Mouse (Mus musculus): Measurements from ENCODE around the gene Copz1. TPM values are rescaled to one million over a fixed set of nuclear protein-coding genes. Genes with fewer than 3 reads are reported as not detected.
"Not testable (repeated sequence)": the region's sequence is repeated elsewhere in the genome, so short reads cannot be mapped to it uniquely, and the experiment has no call there.

The Copz1 gene
- polyA plus RNA-seq, 1 experiment from 2014 or later: 322 TPM

DNA sequence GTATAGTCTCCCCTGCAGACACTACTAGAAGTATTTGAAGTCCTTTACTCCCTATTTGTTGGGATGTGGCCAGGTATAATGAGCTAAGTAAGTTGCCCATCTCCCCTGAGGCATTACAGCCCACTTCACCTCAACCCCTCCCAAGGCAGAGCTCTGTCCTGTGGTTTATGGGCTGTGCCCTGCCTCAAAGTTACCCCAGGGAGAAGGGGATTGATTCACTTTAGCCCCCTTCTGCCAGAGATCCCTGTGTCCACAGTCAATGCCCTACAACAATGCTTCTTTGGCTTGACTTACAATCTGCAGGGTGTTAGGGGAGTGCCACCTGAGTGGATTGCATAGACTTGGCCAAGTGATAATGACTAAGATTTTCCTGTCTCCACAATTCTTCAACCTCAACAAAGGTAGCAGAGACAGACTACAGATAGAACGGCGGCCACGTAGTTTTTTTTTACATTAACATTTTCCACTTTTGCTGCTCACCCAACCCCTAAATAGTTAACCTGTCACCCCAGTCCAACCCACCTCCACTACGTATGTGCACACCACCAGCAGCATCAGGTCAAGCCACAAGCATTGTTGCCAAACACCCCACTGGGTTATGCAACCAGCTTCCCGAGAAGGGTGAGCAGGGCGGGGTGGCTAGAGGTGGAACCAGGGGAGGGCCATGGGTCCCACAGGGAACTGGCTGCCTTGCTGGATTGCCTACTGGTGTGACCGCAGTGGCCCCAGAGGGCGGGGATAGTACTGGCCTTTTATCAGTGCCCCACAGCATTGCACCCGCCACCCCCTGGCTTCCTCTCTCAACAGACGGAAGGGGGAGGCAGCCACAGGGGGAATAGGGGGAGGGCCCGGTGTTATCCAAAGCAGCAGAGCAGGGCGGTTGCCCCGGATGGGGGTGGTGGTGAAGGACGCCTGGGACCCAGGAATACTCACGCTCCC, 14.5 kb upstream of the Copz1 start, which contains the start of gene Nfe2:
Gene Nfe2 (minus strand): TSS at position 614 of the 939 bp plus-strand sequence.
- H3K27ac ChIP-seq (ENCODE audit: low read depth, low read length): no peak within 1 kb of the TSS
- peak within 1 kb of the TSS; percentile 42 for H3K4me2 ChIP-seq (replicated peaks; ENCODE audit: low read depth, low read length)
- peaks cover 23% of the 10 kb centered on the region for H3K4me1 ChIP-seq (ENCODE audit: control insufficient read depth, insufficient read depth, low read length)
- H3K9me3 ChIP-seq (ENCODE audit: control insufficient read depth, low read length): no peaks in the 10 kb centered on the region
- no peaks in the 10 kb centered on the region for H3K36me3 ChIP-seq (ENCODE audit: control insufficient read depth, insufficient read depth, low read length)
- WGBS: 9% methylated on average over 15 of the region's 15 CpGs
- H3K27me3 ChIP-seq (ENCODE audit: control insufficient read depth, insufficient read depth, low read length): no peaks in the 10 kb centered on the region
- ATAC-seq (ENCODE audit: low FRiP score, low TSS enrichment): peak; percentile 65
- H3K9ac ChIP-seq (ENCODE audit: low read depth, low read length): no peak within 1 kb of the TSS
- peak within 1 kb of the TSS; percentile 12; the same call in 1 of the 2 replicates for H3K4me3 ChIP-seq (ENCODE audit: low read length)

- 81% methylated on average over 5 of the region's 5 CpGs for WGBS
- H3K9me3 ChIP-seq (ENCODE audit: control insufficient read depth, low read length): no peaks in the 10 kb centered on the region
- H3K4me2 ChIP-seq (replicated peaks; ENCODE audit: low read depth, low read length): no peak overlapping the region
- H3K36me3 ChIP-seq (ENCODE audit: control insufficient read depth, insufficient read depth, low read length): no peaks in the 10 kb centered on the region
- H3K4me3 ChIP-seq (ENCODE audit: low read length): no peak overlapping the region
- H3K4me1 ChIP-seq (ENCODE audit: control insufficient read depth, insufficient read depth, low read length): peaks cover 23% of the 10 kb centered on the region
- no peak for ATAC-seq (ENCODE audit: low FRiP score, low TSS enrichment)
- no peaks in the 10 kb centered on the region for H3K27me3 ChIP-seq (ENCODE audit: control insufficient read depth, insufficient read depth, low read length)
- H3K27ac ChIP-seq (ENCODE audit: low read depth, low read length): no peak overlapping the region
- H3K9ac ChIP-seq (ENCODE audit: low read depth, low read length): no peak overlapping the region
Measured at GRCm38 (mm10) chr15:103259162-103259561, 13.4 kb upstream of the Copz1 start.

- no peaks in the 10 kb centered on the region for H3K9me3 ChIP-seq (ENCODE audit: control insufficient read depth, low read length)
- no peak for ATAC-seq (ENCODE audit: low FRiP score, low TSS enrichment)
- H3K9ac ChIP-seq (ENCODE audit: low read depth, low read length): no peak overlapping the region
- no peak overlapping the region for H3K27ac ChIP-seq (ENCODE audit: low read depth, low read length)
- 74% methylated on average over 1 of the region's 1 CpGs for WGBS
- no peaks in the 10 kb centered on the region for H3K27me3 ChIP-seq (ENCODE audit: control insufficient read depth, insufficient read depth, low read length)
- H3K4me2 ChIP-seq (replicated peaks; ENCODE audit: low read depth, low read length): no peak overlapping the region
- no peak overlapping the region for H3K4me3 ChIP-seq (ENCODE audit: low read length)
- H3K4me1 ChIP-seq (ENCODE audit: control insufficient read depth, insufficient read depth, low read length): peaks cover 15% of the 10 kb centered on the region
- no peaks in the 10 kb centered on the region for H3K36me3 ChIP-seq (ENCODE audit: control insufficient read depth, insufficient read depth, low read length)
Measured at GRCm38 (mm10) chr15:103259989-103260388, 12.5 kb upstream of the Copz1 start.

GRCm38 (mm10) chr15:103264794-103265193, 7.7 kb upstream of the Copz1 start:
- H3K4me1 ChIP-seq (ENCODE audit: control insufficient read depth, insufficient read depth, low read length): no peaks in the 10 kb centered on the region
- H3K4me2 ChIP-seq (replicated peaks; ENCODE audit: low read depth, low read length): no peak overlapping the region
- no peak for ATAC-seq (ENCODE audit: low FRiP score, low TSS enrichment)
- H3K4me3 ChIP-seq (ENCODE audit: low read length): no peak overlapping the region
- H3K27ac ChIP-seq (ENCODE audit: low read depth, low read length): no peak overlapping the region
- no peaks in the 10 kb centered on the region for H3K36me3 ChIP-seq (ENCODE audit: control insufficient read depth, insufficient read depth, low read length)
- H3K27me3 ChIP-seq (ENCODE audit: control insufficient read depth, insufficient read depth, low read length): no peaks in the 10 kb centered on the region
- no peaks in the 10 kb centered on the region for H3K9me3 ChIP-seq (ENCODE audit: control insufficient read depth, low read length)
- H3K9ac ChIP-seq (ENCODE audit: low read depth, low read length): no peak overlapping the region
- WGBS: 90% methylated on average over 2 of the region's 2 CpGs

GRCm38 (mm10) chr15:103268903-103269302, 3.6 kb upstream of the Copz1 start:
- H3K4me3 ChIP-seq (ENCODE audit: low read length): no peak overlapping the region
- no peak overlapping the region for H3K9ac ChIP-seq (ENCODE audit: low read depth, low read length)
- no peak overlapping the region for H3K4me2 ChIP-seq (replicated peaks; ENCODE audit: low read depth, low read length)
- H3K27ac ChIP-seq (ENCODE audit: low read depth, low read length): no peak overlapping the region
- H3K36me3 ChIP-seq (ENCODE audit: control insufficient read depth, insufficient read depth, low read length): no peaks in the 10 kb centered on the region
- 83% methylated on average over 4 of the region's 4 CpGs for WGBS
- no peaks in the 10 kb centered on the region for H3K27me3 ChIP-seq (ENCODE audit: control insufficient read depth, insufficient read depth, low read length)
- ATAC-seq (ENCODE audit: low FRiP score, low TSS enrichment): no peak
- no peaks in the 10 kb centered on the region for H3K9me3 ChIP-seq (ENCODE audit: control insufficient read depth, low read length)
- H3K4me1 ChIP-seq (ENCODE audit: control insufficient read depth, insufficient read depth, low read length): no peaks in the 10 kb centered on the region

GRCm38 (mm10) chr15:103275943-103276342, 3.4 kb downstream of the Copz1 start:
- not testable (repeated sequence) for H3K27me3 ChIP-seq (ENCODE audit: control insufficient read depth, insufficient read depth, low read length); H3K36me3 ChIP-seq (ENCODE audit: control insufficient read depth, insufficient read depth, low read length); ATAC-seq (ENCODE audit: low FRiP score, low TSS enrichment); H3K9ac ChIP-seq (ENCODE audit: low read depth, low read length); H3K4me3 ChIP-seq (ENCODE audit: low read length); H3K9me3 ChIP-seq (ENCODE audit: control insufficient read depth, low read length); H3K4me1 ChIP-seq (ENCODE audit: control insufficient read depth, insufficient read depth, low read length); H3K4me2 ChIP-seq (replicated peaks; ENCODE audit: low read depth, low read length); H3K27ac ChIP-seq (ENCODE audit: low read depth, low read length)
- WGBS: 95% methylated on average over 2 of the region's 3 CpGs

- no peak overlapping the region; the same call in 1 of the 2 replicates for H3K9ac ChIP-seq (ENCODE audit: low read depth, low read length)
- ATAC-seq (ENCODE audit: low FRiP score, low TSS enrichment): no peak
- H3K27me3 ChIP-seq (ENCODE audit: control insufficient read depth, insufficient read depth, low read length): no peaks in the 10 kb centered on the region
- H3K9me3 ChIP-seq (ENCODE audit: control insufficient read depth, low read length): no peaks in the 10 kb centered on the region
- H3K27ac ChIP-seq (ENCODE audit: low read depth, low read length): no peak overlapping the region
- H3K4me2 ChIP-seq (replicated peaks; ENCODE audit: low read depth, low read length): no peak overlapping the region
- H3K4me3 ChIP-seq (ENCODE audit: low read length): no peak overlapping the region
- 18% methylated on average over 7 of the region's 7 CpGs for WGBS
- peaks cover 4% of the 10 kb centered on the region; the same call in 1 of the 2 replicates for H3K4me1 ChIP-seq (ENCODE audit: control insufficient read depth, insufficient read depth, low read length)
- H3K36me3 ChIP-seq (ENCODE audit: control insufficient read depth, insufficient read depth, low read length): peaks cover 3% of the 10 kb centered on the region; the same call in 1 of the 2 replicates
Measured at GRCm38 (mm10) chr15:103277949-103278348, 5.4 kb downstream of the Copz1 start.

GRCm38 (mm10) chr15:103279750-103280149, 7.2 kb downstream of the Copz1 start:
- 46% methylated on average over 3 of the region's 3 CpGs for WGBS
- no peak overlapping the region for H3K4me3 ChIP-seq (ENCODE audit: low read length)

More at GRCm38 (mm10) chr15:103279750-103280149, 7.2 kb downstream of the Copz1 start:
- no peaks in the 10 kb centered on the region for H3K27me3 ChIP-seq (ENCODE audit: control insufficient read depth, insufficient read depth, low read length)
- no peak overlapping the region for H3K4me2 ChIP-seq (replicated peaks; ENCODE audit: low read depth, low read length)
- H3K9ac ChIP-seq (ENCODE audit: low read depth, low read length): no peak overlapping the region
- ATAC-seq (ENCODE audit: low FRiP score, low TSS enrichment): no peak
- no peak overlapping the region for H3K27ac ChIP-seq (ENCODE audit: low read depth, low read length)
- H3K4me1 ChIP-seq (ENCODE audit: control insufficient read depth, insufficient read depth, low read length): peaks cover 4% of the 10 kb centered on the region; the same call in 1 of the 2 replicates
- H3K36me3 ChIP-seq (ENCODE audit: control insufficient read depth, insufficient read depth, low read length): peaks cover 3% of the 10 kb centered on the region; the same call in 1 of the 2 replicates
- no peaks in the 10 kb centered on the region for H3K9me3 ChIP-seq (ENCODE audit: control insufficient read depth, low read length)

Measured in kidney, embryonic 14.5 days (tissue).